Mouse (Mus musculus) embryonic facial prominence, embryonic 10.5 days (tissue): ENCODE measurements around the gene Shmt1. TPM values are rescaled to one million over a fixed set of nuclear protein-coding genes. Genes with fewer than 3 reads are reported as not detected.

ENCODE experiments used
- DNase-seq: peaks from one replicate; pipeline ENCODE4 v3.0.0-alpha.2; 2017; ENCODE audit warnings: low spot score
- H3K27ac ChIP-seq: fragments of 300-500 bp; sonication (generic); replicated peaks from 2 replicates; pipeline ENCODE4 v1.5.1; 2016; ENCODE audit warnings: mild to moderate bottlenecking
- H3K27me3 ChIP-seq: fragments of 300-500 bp; sonication (generic); replicated peaks from 2 replicates; pipeline ENCODE4 v1.6.1; 2016; ENCODE audit warnings: low read depth, mild to moderate bottlenecking; ENCODE audit not compliant: poor library complexity, severe bottlenecking
- H3K36me3 ChIP-seq: fragments of 300-500 bp; sonication (generic); replicated peaks from 2 replicates; pipeline ENCODE4 v1.6.1; 2016; ENCODE audit warnings: mild to moderate bottlenecking, moderate library complexity
- H3K4me1 ChIP-seq: fragments of 300-500 bp; sonication (generic); 2 replicates; pipeline ENCODE4 v1.6.1; 2016
- H3K4me3 ChIP-seq: fragments of 300-500 bp; sonication (generic); 2 replicates; pipeline ENCODE4 v1.5.1; 2016; ENCODE audit warnings: mild to moderate bottlenecking, moderate library complexity
- H3K9me3 ChIP-seq: fragments of 300-500 bp; sonication (generic); 2 replicates; pipeline ENCODE4 v1.6.1; 2016; ENCODE audit warnings: mild to moderate bottlenecking
- WGBS: fragments of 180-500 bp; shearing (Covaris S2); methylation state at CpG from one replicate; pipeline ENCODE4 v1.1.7; 2016; 5-methylcytosine and 5-hydroxymethylcytosine counted together
- polyA plus RNA-seq: library from polyadenylated mRNA; unstranded; fragments of >200 nt; fragmentation: Nextera tagmentation; extraction: Ambion mirVana; gene quantifications from 2 replicates; pipeline ENCODE4 v1.2.1, GENCODE M21; 2016

The Shmt1 gene
- polyA plus RNA-seq, 1 experiment from 2014 or later: 98.3 TPM

- 95% methylated on average over 7 of the region's 7 CpGs for WGBS
- no peaks in the 10 kb centered on the region for H3K27me3 ChIP-seq
- H3K4me1 ChIP-seq: no peaks in the 10 kb centered on the region
- no peak overlapping the region for H3K4me3 ChIP-seq
- H3K36me3 ChIP-seq: peaks cover 97% of the 10 kb centered on the region
- no peak for DNase-seq
- H3K27ac ChIP-seq: no peak overlapping the region
- H3K9me3 ChIP-seq: no peaks in the 10 kb centered on the region
Measured at GRCm38 (mm10) chr11:60755570-60755969, 55.9 kb downstream of the Shmt1 start.

- H3K4me1 ChIP-seq: no peaks in the 10 kb centered on the region
- H3K36me3 ChIP-seq: peaks cover 74% of the 10 kb centered on the region
- 88% methylated on average over 3 of the region's 3 CpGs for WGBS
- H3K4me3 ChIP-seq: no peak overlapping the region
- H3K27me3 ChIP-seq: no peaks in the 10 kb centered on the region
- DNase-seq: no peak
- no peaks in the 10 kb centered on the region for H3K9me3 ChIP-seq
- no peak overlapping the region for H3K27ac ChIP-seq
Measured at GRCm38 (mm10) chr11:60740321-60740720, 71.2 kb downstream of the Shmt1 start.

Other genes starting within 250 kb of the Shmt1 start
- 125 and 133 TPM in 2 replicates for gene Llgl1, start 112.0 kb downstream of the Shmt1 start, polyA plus RNA-seq
- 71.9 and 75.5 TPM in 2 replicates for gene Flii, start 84.5 kb downstream of the Shmt1 start, polyA plus RNA-seq
- gene Mief2, start 83.3 kb downstream of the Shmt1 start, polyA plus RNA-seq: 14.4 and 15.6 TPM in 2 replicates
- 27.3 and 28.1 TPM in 2 replicates for gene Top3a, start 34.4 kb downstream of the Shmt1 start, polyA plus RNA-seq
- 8.8 and 9.0 TPM in 2 replicates for gene Smcr8, start 34.2 kb downstream of the Shmt1 start, polyA plus RNA-seq
- 30.0 and 30.5 TPM in 2 replicates for gene Dhrs7b, start 18.9 kb upstream of the Shmt1 start, polyA plus RNA-seq
- gene Tmem11, start 67.6 kb upstream of the Shmt1 start, polyA plus RNA-seq: 69.5 and 71.6 TPM in 2 replicates
- gene Natd1, start 103.0 kb upstream of the Shmt1 start, polyA plus RNA-seq: 17.6 and 19.9 TPM in 2 replicates
- gene Map2k3, start 120.3 kb upstream of the Shmt1 start, polyA plus RNA-seq: 79.7 and 87.1 TPM in 2 replicates
- gene Kcnj12, start 210.8 kb upstream of the Shmt1 start, polyA plus RNA-seq: 2.2 and 2.5 TPM in 2 replicates